Mouse (Mus musculus) embryonic facial prominence, embryonic 14.5 days (tissue): ENCODE data around the gene H2-Q2. TPM values are rescaled to one million over a fixed set of nuclear protein-coding genes. Genes with fewer than 3 reads are reported as not detected.
"Not testable (repeated sequence)": the region's sequence is repeated elsewhere in the genome, so short reads cannot be mapped to it uniquely, and the experiment has no call there.

Experiments used
- ATAC-seq: fragments of 200-750 bp; cut with Nextera tagmentation; 2 replicates; pipeline ENCODE4 v1.8.0; 2017; ENCODE audit warnings: low read depth, moderate number of reproducible peaks, moderate TSS enrichment
- DNase-seq: peaks from one replicate; pipeline ENCODE4 v3.0.0-alpha.2; 2015; ENCODE audit warnings: low spot score
- H3K27ac ChIP-seq: fragments of 300-500 bp; sonication (generic); replicated peaks from 2 replicates; pipeline ENCODE4 v1.5.1; 2014; ENCODE audit warnings: low read depth, mild to moderate bottlenecking, low read length, moderate library complexity
- H3K27me3 ChIP-seq: fragments of 300-500 bp; sonication (generic); replicated peaks from 2 replicates; pipeline ENCODE4 v1.6.1; 2014; ENCODE audit warnings: low read length; ENCODE audit not compliant: control insufficient read depth, insufficient read depth
- H3K36me3 ChIP-seq: fragments of 300-500 bp; sonication (generic); 2 replicates; pipeline ENCODE4 v1.6.1; 2014; ENCODE audit warnings: low read length, mixed read lengths; ENCODE audit not compliant: control insufficient read depth, insufficient read depth
- H3K4me1 ChIP-seq: fragments of 300-500 bp; sonication (generic); 2 replicates; pipeline ENCODE4 v1.6.1; 2014; ENCODE audit warnings: antibody characterized with exemption, low read length; ENCODE audit not compliant: control insufficient read depth, insufficient read depth
- H3K4me2 ChIP-seq: fragments of 300-500 bp; sonication (generic); 2 replicates; pipeline ENCODE4 v1.6.1; 2014; ENCODE audit warnings: low read depth, mild to moderate bottlenecking, low read length, moderate library complexity, mixed read lengths
- H3K4me3 ChIP-seq: fragments of 300-500 bp; sonication (generic); 2 replicates; pipeline ENCODE4 v1.5.1; 2014; ENCODE audit warnings: low read depth, mild to moderate bottlenecking, low read length
- H3K9ac ChIP-seq: fragments of 300-500 bp; sonication (generic); 2 replicates; pipeline ENCODE4 v1.6.1; 2014; ENCODE audit warnings: low read depth, mild to moderate bottlenecking, low read length, moderate library complexity, mixed read lengths
- H3K9me3 ChIP-seq: fragments of 300-500 bp; sonication (generic); 2 replicates; pipeline ENCODE4 v1.6.1; 2016; ENCODE audit warnings: low read length; ENCODE audit not compliant: control insufficient read depth
- WGBS: fragments of 180-500 bp; shearing (Covaris S2); extraction: QIAGEN DNeasy Blood & Tissue Kit; methylation state at CpG from one replicate; pipeline ENCODE4 v1.1.7; 2014; 5-methylcytosine and 5-hydroxymethylcytosine counted together
- polyA plus RNA-seq: library from polyadenylated mRNA; unstranded; fragments of >200 nt; fragmentation: Nextera tagmentation; extraction: Ambion mirVana; gene quantifications from 2 replicates; pipeline ENCODE4 v1.2.1, GENCODE M21; 2014

The H2-Q2 gene
- polyA plus RNA-seq, 1 experiment from 2014 or later, result 0.22 TPM

DNA sequence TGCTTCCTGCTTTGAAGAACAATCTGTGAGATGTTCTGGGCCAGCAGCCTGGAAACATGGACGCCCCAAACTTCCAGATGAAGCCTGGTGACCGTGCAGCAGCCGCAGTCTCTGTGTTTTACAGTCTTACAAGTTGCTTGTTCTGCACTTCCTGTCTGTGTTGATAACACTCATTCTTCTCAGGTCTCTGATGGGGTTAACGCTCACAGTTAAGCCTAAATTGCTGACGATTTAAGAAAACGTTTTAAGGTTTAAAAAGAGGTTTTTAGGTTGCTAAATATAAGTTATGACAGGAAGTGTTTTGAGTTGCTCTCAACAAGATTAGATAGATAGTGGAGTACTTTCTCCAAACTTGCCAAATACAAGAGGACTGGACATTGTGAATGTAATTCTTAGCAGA, 11.2 kb downstream of the H2-Q2 start:
- H3K4me1 ChIP-seq, H3K27ac ChIP-seq, H3K27me3 ChIP-seq, H3K4me2 ChIP-seq, DNase-seq, H3K36me3 ChIP-seq, H3K4me3 ChIP-seq, H3K9ac ChIP-seq, H3K9me3 ChIP-seq, ATAC-seq: not testable (repeated sequence)
- 62% methylated on average over 6 of the region's 6 CpGs for WGBS

DNA sequence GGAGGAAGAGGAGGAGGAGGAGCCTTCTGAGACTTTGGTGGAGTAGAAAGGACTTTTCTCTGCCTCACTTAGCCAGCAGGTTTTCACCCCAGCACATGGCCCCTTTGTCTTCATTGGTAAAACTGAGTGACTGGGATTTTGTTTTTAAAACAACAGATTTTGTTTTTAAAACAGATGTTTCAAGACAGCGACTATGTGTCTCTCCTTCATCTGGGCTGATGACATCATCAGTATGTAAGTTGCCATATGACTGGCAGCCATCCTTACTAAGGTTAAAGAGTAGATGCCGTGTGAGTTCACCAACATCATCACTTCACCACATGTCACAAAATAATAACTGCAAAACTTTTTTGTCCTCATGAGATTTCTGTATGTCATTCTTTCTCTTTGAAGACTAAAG, 12.0 kb downstream of the H2-Q2 start:
- Histone ChIP-seq H3K36me3 (no peaks in the 10 kb centered on the region), H3K9ac (no peak overlapping the region), H3K4me3 (no peak overlapping the region), H3K4me2 (no peak overlapping the region), H3K4me1 (peaks cover 2% of the 10 kb centered on the region; the same call in 1 of the 2 replicates), H3K27ac (no peak overlapping the region), H3K27me3 (peaks cover 6% of the 10 kb centered on the region), H3K9me3 (no peaks in the 10 kb centered on the region; the same call in 1 of the 2 replicates)
- DNase-seq (no peak), ATAC-seq (no peak)
- WGBS, result 69% methylated on average over 2 of the region's 2 CpGs

DNA sequence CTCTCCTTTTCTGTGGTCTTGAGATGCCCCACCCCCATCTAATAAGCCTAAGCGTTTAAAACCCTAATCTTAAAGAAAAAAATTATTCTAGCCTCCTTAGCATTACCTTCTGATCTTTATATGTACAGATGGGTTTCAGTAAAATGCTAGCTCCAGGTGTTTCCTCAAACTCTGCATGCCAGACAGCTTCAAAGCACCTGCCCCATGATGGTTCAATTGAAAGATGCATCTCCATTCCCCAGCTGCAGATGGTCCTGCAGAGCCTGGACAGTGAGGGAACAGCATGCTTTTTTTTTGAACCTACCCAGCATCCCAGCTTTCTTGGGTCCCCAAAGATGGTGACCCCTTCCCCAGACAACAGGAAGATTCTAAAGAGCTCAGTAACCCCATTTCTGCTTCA, 15.0 kb downstream of the H2-Q2 start:
- Histone ChIP-seq H3K9ac (no peak overlapping the region), H3K4me1 (peaks cover 7% of the 10 kb centered on the region; the same call in 1 of the 2 replicates), H3K36me3 (no peaks in the 10 kb centered on the region), H3K27me3 (peaks cover 11% of the 10 kb centered on the region), H3K9me3 (no peaks in the 10 kb centered on the region; the same call in 1 of the 2 replicates), H3K4me2 (no peak overlapping the region), H3K27ac (no peak overlapping the region), H3K4me3 (no peak overlapping the region)
- WGBS, result 17% methylated on average over 1 of the region's 1 CpGs
- ATAC-seq (no peak), DNase-seq (no peak)

DNA sequence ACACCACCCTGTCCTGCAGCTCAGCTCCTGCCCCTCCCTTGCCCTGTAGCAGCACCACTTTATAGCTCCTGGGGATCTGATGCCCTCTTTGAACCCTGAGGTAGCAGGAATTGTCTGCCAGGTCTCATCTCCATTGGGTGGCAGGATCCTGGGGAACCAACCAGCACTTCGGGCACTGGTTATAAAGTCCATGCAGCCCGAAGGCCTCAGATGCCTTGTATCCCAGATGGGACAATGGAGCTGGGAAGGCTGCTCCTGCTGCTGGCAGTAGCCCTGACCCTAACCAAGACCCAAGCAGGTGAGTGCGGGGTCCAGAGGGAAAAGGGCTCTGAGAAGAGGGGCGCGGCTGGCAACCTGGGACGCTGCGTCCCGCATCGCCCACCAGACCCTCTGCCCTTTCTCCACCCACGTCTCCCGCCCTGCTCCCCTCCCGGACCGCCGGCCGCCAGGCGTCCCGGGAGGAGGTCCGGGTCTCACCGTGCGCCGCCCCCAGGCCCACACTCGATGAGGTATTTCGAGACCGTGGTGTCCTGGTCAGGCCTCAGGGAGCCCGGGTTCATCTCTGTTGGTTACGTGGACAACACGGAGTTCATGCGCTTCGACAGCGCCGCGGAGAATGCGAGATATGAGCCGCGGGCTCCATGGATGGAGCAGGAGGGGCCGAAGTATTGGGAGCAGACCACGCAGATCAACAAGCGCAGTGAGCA, 16.9 kb downstream of the H2-Q2 start:
- 13% methylated on average over 27 of the region's 38 CpGs for WGBS
- H3K27ac ChIP-seq, result no peak overlapping the region
- peak overlapping the region; percentile 61 for H3K4me2 ChIP-seq
- peak overlapping the region; percentile 40 for H3K4me3 ChIP-seq
- peak overlapping the region; percentile 50 for H3K9ac ChIP-seq
- H3K9me3 ChIP-seq, result peaks cover 5% of the 10 kb centered on the region; the same call in 1 of the 2 replicates
- H3K36me3 ChIP-seq, result no peaks in the 10 kb centered on the region
- peaks cover 7% of the 10 kb centered on the region; the same call in 1 of the 2 replicates for H3K4me1 ChIP-seq
- peaks cover 11% of the 10 kb centered on the region for H3K27me3 ChIP-seq
- DNase-seq (no peak), ATAC-seq (no peak)

DNA sequence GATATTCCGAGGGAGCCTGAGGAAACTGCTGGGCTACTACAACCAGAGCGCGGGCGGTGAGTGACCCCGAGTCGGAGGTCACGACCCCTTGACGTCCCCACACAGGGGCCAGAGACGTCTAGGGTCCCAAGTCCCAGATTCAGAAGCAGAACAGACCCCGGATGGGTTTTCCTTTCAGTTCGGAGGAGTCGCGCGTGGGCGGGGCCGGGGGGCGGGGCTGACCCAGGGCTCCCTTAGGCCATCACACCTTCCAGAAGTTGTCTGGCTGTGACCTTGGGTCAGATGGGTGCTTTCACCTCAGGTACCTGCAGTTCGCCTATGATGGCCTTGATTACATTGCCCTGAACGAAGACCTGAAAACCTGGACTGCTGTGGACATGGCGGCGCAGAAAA, 17.4 kb downstream of the H2-Q2 start:
- no peak overlapping the region for H3K27ac ChIP-seq
- no peak for ATAC-seq
- peaks cover 11% of the 10 kb centered on the region for H3K27me3 ChIP-seq
- H3K9ac ChIP-seq, result peak overlapping the region; percentile 50
- no peaks in the 10 kb centered on the region for H3K36me3 ChIP-seq
- 27% methylated on average over 19 of the region's 21 CpGs for WGBS
- H3K4me2 ChIP-seq, result peak overlapping the region; percentile 61
- H3K4me1 ChIP-seq, result peaks cover 7% of the 10 kb centered on the region; the same call in 1 of the 2 replicates
- DNase-seq, result no peak
- H3K4me3 ChIP-seq, result peak overlapping the region; percentile 40
- peaks cover 5% of the 10 kb centered on the region; the same call in 1 of the 2 replicates for H3K9me3 ChIP-seq

DNA sequence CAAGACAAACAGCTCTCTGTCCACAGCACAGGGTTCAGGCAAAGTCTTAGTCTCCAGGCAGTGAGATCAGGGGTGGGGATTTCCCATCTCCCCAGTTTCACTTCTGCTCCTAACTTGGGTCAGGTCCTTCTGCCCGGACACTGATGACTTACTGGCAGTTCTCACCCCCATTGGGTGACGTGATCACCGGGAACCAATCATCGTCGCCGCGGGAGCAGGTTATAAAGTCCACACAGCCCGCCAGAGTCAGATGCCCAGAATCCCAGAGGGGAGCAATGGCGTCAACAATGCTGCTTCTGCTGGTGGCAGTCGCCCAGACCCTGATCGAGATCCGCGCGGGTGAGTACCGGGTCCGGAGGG, 37.3 kb downstream of the H2-Q2 start, which contains the start of gene H2-Q4:
Gene H2-Q4 (plus strand): TSS at position 249 of the 360 bp plus-strand sequence.
- H3K9ac ChIP-seq, result peak within 1 kb of the TSS; percentile 63
- H3K27ac ChIP-seq, result no peak within 1 kb of the TSS
- no peaks in the 10 kb centered on the region for H3K36me3 ChIP-seq
- 2% methylated on average over 16 of the region's 16 CpGs for WGBS
- peak within 1 kb of the TSS; percentile 98 for H3K4me2 ChIP-seq
- peaks cover 6% of the 10 kb centered on the region; the same call in 1 of the 2 replicates for H3K9me3 ChIP-seq
- H3K4me1 ChIP-seq, result no peaks in the 10 kb centered on the region
- H3K4me3 ChIP-seq, result peak within 1 kb of the TSS; percentile 60
- H3K27me3 ChIP-seq, result peaks cover 6% of the 10 kb centered on the region
- ATAC-seq (peak; percentile 94), DNase-seq (peak; percentile 88)

DNA sequence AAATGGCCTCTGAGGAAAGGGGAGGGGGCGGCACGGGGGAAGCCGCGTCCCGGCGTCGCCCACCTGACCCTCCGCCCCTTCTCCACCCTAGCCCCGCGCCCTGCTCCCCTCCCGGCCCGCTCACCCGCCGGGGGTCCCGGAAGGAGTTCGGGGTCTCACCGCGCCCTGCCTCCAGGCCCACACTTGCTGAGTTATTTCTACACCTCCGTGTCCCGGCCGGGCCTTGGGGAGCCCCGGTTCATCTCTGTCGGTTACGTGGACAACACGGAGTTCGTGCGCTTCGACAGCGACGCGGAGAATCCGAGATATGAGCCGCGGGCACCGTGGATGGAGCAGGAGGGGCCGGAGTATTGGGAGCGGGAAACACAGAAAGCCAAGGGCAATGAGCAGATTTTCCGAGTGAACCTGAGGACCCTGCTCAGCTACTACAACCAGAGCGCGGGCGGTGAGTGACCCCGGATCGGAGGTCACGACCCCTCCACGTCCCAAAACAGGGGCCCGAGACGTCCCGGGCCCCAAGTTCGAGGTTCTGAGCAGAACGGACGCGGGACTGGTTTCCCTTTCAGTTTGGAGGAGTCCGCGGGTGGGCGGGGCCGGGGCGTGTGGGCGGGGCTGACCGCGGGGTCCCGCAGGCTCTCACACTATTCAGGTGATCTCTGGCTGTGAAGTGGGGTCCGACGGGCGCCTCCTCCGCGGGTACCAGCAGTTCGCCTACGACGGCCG, 37.8 kb downstream of the H2-Q2 start:
- no peaks in the 10 kb centered on the region for H3K4me1 ChIP-seq
- H3K4me3 ChIP-seq, result peak overlapping the region; percentile 60
- 2% methylated on average over 45 of the region's 70 CpGs for WGBS
- H3K9ac ChIP-seq, result peak overlapping the region; percentile 63
- ATAC-seq (peak; percentile 50), DNase-seq (no peak)
- peak overlapping the region; percentile 98 for H3K4me2 ChIP-seq
- no peak overlapping the region for H3K27ac ChIP-seq
- H3K27me3 ChIP-seq, result peaks cover 6% of the 10 kb centered on the region
- H3K36me3 ChIP-seq, result no peaks in the 10 kb centered on the region
- H3K9me3 ChIP-seq, result peaks cover 6% of the 10 kb centered on the region; the same call in 1 of the 2 replicates

DNA sequence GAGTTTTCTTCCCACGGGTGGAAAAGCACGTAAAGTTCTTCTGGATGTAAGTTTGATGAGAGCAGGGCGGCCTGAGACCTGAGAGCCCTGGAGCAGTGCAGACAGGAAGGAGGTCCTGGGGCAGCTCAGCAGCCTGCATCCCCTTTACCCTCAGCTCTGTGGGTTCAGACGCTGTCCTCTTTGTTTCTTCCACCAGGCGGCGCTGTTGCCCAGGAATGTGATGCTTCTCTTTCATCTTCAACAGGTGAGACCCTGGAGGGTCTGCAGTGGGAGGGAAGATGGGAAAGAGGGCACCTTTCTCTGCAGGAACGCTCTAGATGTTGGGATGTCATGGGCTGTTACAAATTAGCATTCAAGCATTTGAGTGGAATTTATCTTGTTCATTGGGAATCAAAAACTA, 47.8 kb downstream of the H2-Q2 start:
- H3K27me3 ChIP-seq, H3K4me3 ChIP-seq, H3K9me3 ChIP-seq, H3K4me1 ChIP-seq, ATAC-seq, H3K36me3 ChIP-seq, H3K9ac ChIP-seq, DNase-seq, H3K4me2 ChIP-seq, H3K27ac ChIP-seq: not testable (repeated sequence)
- WGBS, result 7% methylated on average over 7 of the region's 7 CpGs
